Mouse (Mus musculus): Measurements from ENCODE around the gene Gins2.

GRCm38 (mm10) chr8:120566681-120567080, 22.4 kb downstream of the Gins2 start:
- TF ChIP-seq CHD2 (IDR thresholded peaks at IDR 0.05; ENCODE audit: low read depth, low read length) (no peak), HCFC1 (IDR thresholded peaks at IDR 0.05; ENCODE audit: borderline replicate concordance, insufficient read depth, low read length) (no peak), ZC3H11A (IDR thresholded peaks at IDR 0.05; ENCODE audit: borderline replicate concordance, low read depth, low read length) (no peak), MAFK (IDR thresholded peaks at IDR 0.05; ENCODE audit: insufficient read depth, low read depth, low read length) (no peak), ZNF384 (IDR thresholded peaks at IDR 0.05; ENCODE audit: low read depth, low read length) (no peak)

All from ES-E14 (cell line).